Mouse (Mus musculus) liver, embryonic 14.5 days (tissue): ENCODE data around the gene Bpgm.

Experiments
- CTCF ChIP-seq: IDR thresholded peaks from 2 replicates; pipeline ENCODE4 v1.5.1; 2016; ENCODE audit warnings: antibody characterized with exemption, low read depth, control low read depth
- EP300 ChIP-seq: IDR thresholded peaks from 2 replicates; pipeline ENCODE4 v1.6.1; 2016; ENCODE audit warnings: antibody characterized with exemption, low read depth

DNA sequence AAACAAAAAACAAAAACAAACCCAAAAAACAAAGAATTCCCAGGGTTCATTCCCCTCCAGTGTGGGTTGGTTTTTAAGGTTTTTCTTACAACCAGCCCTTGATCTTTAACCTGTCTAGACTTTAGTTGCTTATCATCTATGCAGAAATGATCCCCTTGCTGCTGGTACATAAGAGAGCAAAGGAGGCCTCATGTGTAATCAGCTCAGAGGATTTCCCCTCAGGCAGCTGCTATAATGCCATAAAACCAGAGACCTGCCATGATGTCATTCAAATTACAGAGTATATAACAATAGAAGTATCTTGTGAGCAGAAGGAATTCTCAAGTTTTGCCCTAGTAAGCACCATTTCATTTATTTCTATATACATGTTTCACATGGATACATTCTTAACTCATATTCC, 36.7 kb downstream of the Bpgm start:
- TF ChIP-seq CTCF = no peak
- TF ChIP-seq EP300 = no peak
